Mouse (Mus musculus) lung, adult 2 months (tissue): Measurements from ENCODE around the gene Lsamp. TPM values are rescaled to one million over a fixed set of nuclear protein-coding genes. Genes with fewer than 3 reads are reported as not detected.

Experiments
- DNase-seq: peaks from one replicate; pipeline ENCODE4 v3.0.0; 2022
- H3K4me1 ChIP-seq: fragments of 200-500 bp; 2 replicates; pipeline ENCODE4 v1.6.1; 2011; ENCODE audit warnings: low read length; ENCODE audit not compliant: control insufficient read depth, insufficient read depth
- H3K4me3 ChIP-seq: fragments of 200-500 bp; replicated peaks from 2 replicates; pipeline ENCODE3; 2011; ENCODE audit warnings: low read depth, mild to moderate bottlenecking, control low read depth, low read length; ENCODE audit errors: extremely low read depth
- CTCF ChIP-seq: fragments of 200-500 bp; IDR thresholded peaks from 2 replicates; pipeline ENCODE4 v1.5.1; 2011; ENCODE audit warnings: mild to moderate bottlenecking, low read length, control low read depth; ENCODE audit not compliant: insufficient read depth
- POLR2A ChIP-seq: fragments of 200-500 bp; IDR thresholded peaks from 2 replicates; pipeline ENCODE4 v1.6.1; 2011; ENCODE audit warnings: low read depth, mild to moderate bottlenecking, control low read depth, low read length, borderline replicate concordance; ENCODE audit errors: extremely low read depth
- WGBS: fragments of 180-500 bp; shearing (Covaris S2); methylation state at CpG from one replicate; pipeline ENCODE4 v1.1.7; 2018; 5-methylcytosine and 5-hydroxymethylcytosine counted together
- polyA plus RNA-seq: library from polyadenylated mRNA; depleted of rRNA; stranded (reverse); fragments of >200 nt; gene quantifications from 2 replicates; pipeline ENCODE4 v1.2.3, GENCODE M21; 2012

Gene Lsamp
- polyA plus RNA-seq, 1 experiment: 0.28 TPM

DNA sequence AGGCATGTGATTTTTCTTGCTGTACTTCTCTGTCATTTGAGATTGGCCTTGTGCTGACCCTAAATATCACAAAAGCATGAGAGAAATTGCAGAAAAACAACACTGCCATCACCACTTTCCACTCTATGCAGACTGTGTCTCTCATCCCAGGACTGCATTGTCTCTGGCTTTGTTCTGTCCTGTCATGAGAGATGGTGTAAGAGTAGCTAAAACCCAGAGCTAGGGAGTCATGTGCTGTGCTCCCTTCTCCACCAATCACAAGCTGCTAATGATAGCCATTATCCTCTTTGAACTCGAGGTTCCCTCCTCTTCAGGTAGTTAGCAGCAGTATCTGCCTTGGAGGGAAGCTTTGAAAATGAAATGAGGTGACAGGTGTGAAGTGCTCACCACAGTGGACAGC lies 552.6 kb downstream of the Lsamp start:
- H3K4me3 ChIP-seq: no peak overlapping the region
- 11% methylated on average over 1 of the region's 1 CpGs for WGBS
- H3K4me1 ChIP-seq: no peaks in the 10 kb centered on the region
- no peak for TF ChIP-seq POLR2A
- no peak for TF ChIP-seq CTCF
- no peak for DNase-seq

DNA sequence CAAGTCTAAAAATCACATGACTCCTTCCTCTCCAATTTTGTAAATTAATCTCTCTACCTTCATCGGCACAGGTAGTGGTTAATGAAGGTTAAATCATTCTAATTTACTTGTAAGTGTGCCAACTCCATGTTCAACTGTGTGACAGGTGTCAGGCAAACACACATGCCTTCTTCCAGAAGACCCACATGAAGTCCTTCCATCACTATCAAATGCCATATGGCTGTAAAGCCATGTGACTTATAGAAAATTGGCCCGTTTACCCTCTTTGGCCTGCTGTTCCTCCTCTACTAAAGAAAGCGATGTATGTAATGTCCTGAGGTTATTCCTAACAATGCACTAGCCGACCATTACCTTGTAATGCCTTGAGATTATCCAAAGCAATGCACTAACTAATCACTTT lies 565.5 kb downstream of the Lsamp start:
- no peak for DNase-seq
- Histone ChIP-seq H3K4me3 (no peak overlapping the region), H3K4me1 (no peaks in the 10 kb centered on the region)
- TF ChIP-seq CTCF (no peak), POLR2A (no peak)
- WGBS: 95% methylated on average over 4 of the region's 4 CpGs

DNA sequence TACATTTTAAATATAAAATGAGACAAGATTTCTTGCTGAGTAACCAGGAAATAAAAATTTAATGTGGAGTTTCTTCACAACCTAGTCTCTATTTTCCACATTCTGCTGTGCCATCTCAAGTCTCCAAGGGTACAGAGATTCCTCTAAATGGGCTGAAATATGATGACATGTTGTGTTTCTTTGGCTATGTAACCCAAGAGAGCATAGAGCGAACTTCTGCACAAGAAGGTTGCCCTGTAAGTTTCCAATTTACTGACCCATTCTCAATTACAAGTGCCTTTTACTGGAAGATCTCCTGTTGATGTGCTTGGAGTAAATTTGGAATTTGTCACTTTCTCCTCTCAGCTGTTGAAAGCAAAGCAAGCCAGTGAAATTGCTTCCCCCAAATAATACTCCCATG lies 571.4 kb downstream of the Lsamp start:
- no peak overlapping the region for H3K4me3 ChIP-seq
- TF ChIP-seq POLR2A: no peak
- no peak for TF ChIP-seq CTCF
- no peak for DNase-seq
- H3K4me1 ChIP-seq: no peaks in the 10 kb centered on the region
- 72% methylated on average over 1 of the region's 1 CpGs for WGBS

DNA sequence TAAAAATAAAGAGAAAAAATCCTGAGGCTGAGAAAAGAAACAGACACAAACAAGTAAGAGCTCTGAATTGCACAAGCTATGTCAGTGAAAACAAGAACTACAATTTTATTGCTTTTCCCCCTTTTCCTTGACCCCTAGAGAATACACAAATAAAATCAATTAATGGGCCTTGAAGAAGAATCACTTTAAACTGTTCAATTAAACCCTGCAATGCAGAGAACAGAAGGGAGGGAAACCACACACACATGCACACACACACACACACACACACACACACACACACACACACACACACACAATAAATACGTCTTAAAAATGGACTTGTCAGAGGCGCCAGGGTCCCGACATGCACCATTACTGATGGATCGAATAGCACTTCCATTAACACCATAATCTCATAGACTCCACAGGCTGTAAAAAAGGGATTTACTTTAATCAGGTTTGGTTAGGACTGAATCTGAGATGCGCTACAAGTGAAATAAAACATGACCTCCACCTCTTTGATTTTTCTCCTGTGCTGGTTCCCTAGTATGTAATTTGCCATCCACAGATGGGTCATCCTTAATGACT lies 573.6 kb downstream of the Lsamp start:
- H3K4me3 ChIP-seq: no peak overlapping the region
- no peak for DNase-seq
- no peaks in the 10 kb centered on the region for H3K4me1 ChIP-seq
- TF ChIP-seq CTCF (no peak), POLR2A (no peak)
- WGBS: 89% methylated on average over 5 of the region's 5 CpGs

DNA sequence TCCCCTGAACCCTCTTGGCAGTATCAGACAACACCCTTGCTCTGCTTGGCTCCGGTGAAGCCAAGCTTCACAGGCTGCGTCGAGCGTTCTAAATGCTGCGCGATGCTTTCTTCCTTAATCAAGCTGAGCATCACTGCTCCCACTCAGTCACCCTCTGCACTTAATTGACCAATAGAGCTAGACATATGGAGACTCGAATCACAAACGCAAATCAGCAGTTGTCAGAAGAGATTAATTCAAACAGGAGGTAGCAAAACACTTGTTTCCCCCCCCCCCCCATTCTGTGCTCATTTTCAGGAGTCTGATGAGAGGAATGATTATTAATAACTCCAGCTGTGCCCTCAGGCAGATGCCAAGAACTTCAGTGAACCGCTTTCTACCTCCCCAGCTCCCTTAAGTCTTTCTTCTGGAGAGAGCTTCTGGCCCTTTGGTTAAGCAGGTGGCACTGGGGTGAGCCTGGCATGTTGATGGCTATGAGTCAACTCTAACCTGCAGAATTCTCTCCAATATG lies 583.3 kb downstream of the Lsamp start:
- 86% methylated on average over 9 of the region's 9 CpGs for WGBS
- Histone ChIP-seq H3K4me1 (no peaks in the 10 kb centered on the region), H3K4me3 (no peak overlapping the region)
- DNase-seq: no peak
- TF ChIP-seq POLR2A (no peak), CTCF (no peak)

DNA sequence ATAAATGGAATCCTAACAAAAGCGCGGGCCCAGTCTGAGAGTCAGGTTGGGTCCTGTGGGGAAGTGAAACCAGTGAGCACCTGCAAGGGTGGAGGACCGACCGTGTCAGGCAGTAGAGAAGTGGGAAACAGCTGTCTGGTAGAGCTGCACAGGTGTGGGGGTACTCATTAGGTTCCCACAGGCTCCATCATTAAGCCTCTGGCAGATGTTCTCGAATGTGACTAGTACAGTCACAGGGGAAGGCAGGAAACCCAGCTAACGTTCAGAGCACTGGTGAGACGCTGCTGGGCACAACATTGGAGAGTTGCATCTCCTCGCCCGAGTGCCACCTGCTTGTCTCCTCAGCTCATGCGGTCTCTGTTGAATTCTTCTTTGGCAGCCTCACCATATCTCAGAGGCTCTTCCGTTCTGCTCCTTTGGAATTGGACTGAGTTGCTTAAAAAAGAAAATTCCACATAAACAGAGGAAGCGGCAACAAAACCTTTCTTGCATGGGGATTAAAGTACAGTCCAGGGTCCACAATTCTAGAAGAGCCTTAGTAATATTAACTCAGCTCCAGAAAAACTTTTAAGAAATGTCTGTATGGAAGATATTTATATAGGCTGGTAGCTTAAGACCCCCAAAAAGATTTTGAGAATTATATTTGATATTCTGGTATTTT lies 588.1 kb downstream of the Lsamp start:
- TF ChIP-seq POLR2A (no peak), CTCF (no peak)
- H3K4me3 ChIP-seq: no peak overlapping the region
- H3K4me1 ChIP-seq: no peaks in the 10 kb centered on the region
- DNase-seq: no peak
- WGBS: 76% methylated on average over 12 of the region's 12 CpGs

DNA sequence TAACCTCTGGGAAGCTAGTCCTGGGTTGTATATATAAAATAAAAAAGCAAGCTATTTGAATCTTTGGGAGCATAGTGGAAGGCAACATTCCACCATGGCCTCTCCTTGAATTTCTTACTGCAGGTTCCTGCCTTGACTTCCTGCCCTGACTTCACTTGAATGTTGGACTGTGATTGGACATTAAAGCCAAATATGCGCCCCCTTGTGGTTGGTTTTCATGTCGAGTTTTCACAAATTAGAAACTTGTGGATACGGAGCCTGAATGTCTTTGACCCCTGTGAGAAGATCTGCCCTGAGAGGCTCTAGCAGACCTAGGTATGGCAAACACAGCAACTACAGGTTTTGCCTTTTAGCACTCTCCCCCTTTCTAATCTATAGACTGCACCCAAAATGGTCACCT lies 597.9 kb downstream of the Lsamp start:
- 70% methylated on average over 3 of the region's 3 CpGs for WGBS
- no peak for TF ChIP-seq CTCF
- TF ChIP-seq POLR2A: no peak
- Histone ChIP-seq H3K4me3 (no peak overlapping the region), H3K4me1 (no peaks in the 10 kb centered on the region)
- no peak for DNase-seq

DNA sequence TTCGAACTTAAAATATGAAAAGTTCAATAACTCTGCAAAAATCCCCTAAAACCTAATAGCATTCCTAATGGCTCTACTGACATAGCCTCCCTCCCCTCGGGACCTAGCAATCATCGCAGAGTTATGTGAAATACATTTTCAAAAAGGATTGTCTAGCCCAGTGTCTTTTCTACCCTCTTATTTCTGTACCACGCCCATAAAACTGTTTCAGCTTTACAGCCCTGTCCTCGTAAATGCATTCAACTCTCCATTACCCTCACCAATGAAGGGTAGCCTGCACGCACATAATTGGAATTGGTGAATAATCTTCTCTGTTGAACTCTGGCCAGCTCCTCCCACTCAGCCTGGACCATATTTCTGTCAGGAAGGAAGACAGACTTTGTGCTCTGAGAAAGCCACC lies 609.0 kb downstream of the Lsamp start:
- TF ChIP-seq CTCF (no peak), POLR2A (no peak)
- WGBS: 78% methylated on average over 6 of the region's 6 CpGs
- DNase-seq: no peak

DNA sequence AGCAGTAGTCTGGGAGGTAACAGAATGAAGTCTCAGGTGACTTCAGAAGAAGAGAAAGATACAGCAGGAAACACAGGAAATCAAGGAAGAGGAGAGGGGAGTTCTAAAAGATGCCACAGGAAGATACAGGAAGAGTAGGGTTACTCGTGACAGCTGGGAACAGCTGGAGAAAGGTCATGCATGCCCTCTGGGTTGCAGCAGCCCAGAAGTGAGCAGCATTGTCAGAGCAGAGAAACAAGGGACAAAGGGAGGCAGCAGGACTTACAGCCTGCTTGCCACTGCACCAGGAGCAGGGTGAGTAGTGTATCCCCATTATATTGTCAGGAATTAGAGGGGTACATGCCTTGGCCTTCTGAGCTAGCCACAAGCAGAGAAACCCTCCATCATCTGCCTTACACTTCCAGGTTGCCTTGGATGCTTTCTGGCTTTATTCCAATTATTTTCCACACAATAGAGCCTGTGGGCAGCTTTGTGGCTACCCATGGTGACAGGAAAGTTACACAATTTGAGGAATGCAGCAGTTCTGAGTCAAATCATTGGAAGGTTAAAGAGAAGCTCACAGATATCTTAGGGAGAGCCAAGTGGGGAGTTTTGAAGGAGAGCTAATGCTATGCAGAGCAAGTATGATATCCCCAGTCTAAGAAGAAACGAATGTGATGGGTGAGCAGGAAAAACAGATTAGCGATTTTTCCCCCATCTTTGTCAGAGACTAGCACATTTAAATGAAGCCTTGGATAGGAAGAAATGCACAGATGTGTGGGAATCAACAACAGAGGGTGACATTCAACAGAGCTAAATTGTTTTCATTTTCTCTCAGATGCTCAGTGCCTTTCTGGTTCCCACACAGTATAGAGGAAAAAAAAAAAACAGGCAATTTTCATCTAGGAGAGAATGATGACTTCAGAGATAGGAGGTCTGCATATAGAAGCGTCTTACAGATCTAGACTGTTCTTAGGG lies 617.5 kb downstream of the Lsamp start:
- DNase-seq: no peak
- Histone ChIP-seq H3K4me3 (no peak overlapping the region), H3K4me1 (no peaks in the 10 kb centered on the region)
- TF ChIP-seq POLR2A: no peak
- TF ChIP-seq CTCF: no peak
- WGBS: 42% methylated on average over 4 of the region's 4 CpGs

More for the DNA sequence above, 609.0 kb downstream of the Lsamp start:
- no peak overlapping the region for H3K4me3 ChIP-seq
- H3K4me1 ChIP-seq: no peaks in the 10 kb centered on the region
